Mouse (Mus musculus) CD4-positive naive resting alpha-beta T cell, adult 57 days (primary cell): ENCODE data around the gene Pfpl. TPM values are rescaled to one million over a fixed set of nuclear protein-coding genes. Genes with fewer than 3 reads are reported as not detected.

Source experiments
- total RNA-seq: library from RNA; stranded (reverse); gene quantifications from one replicate; pipeline ENCODE4 v1.2.4, GENCODE M21; 2023

The Pfpl gene
- not detected for total RNA-seq

DNA sequence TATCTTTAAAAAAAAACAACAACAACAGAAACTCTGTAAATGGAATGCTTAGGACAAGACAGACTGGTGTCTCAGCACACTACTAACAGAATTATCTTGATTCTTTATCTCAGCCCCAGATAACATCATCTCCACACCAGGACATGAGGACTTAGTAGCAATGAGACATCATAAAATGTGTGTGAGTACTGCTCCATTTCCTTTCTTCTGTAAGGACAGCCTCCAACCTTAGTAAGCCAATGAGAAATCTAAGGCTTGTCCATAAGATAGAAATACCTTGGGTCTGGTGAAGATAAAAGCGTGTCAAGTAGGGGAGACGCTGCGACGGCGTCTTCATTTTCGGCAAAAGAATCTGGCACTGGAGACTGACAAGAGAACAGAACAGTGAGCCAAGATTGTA is at the start of gene Pfpl:
TSS of gene Pfpl (plus strand) at position 301 of the 400 bp plus-strand sequence.

DNA sequence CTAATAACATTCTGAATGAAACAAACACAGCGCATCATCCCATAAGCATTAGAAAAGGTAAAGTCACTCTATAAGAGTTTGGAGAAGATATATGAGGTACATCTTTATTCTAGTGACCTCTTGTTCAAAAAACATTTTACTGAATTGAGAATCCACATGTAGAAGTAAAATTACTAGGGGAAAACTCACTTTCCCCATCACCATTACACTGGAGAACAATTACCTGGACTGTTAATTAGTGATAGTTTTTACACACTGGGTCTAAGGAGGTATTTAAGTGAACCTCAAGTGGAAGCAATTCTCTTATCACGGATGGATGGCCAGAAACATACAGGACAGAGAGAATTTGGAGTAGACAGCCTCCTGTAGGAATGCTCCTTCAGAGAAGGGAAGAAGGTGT is 40.7 kb upstream of the Pfpl start, which contains the start of gene Olfr1440:
TSS of gene Olfr1440 (plus strand) at position 301 of the 400 bp plus-strand sequence.

DNA sequence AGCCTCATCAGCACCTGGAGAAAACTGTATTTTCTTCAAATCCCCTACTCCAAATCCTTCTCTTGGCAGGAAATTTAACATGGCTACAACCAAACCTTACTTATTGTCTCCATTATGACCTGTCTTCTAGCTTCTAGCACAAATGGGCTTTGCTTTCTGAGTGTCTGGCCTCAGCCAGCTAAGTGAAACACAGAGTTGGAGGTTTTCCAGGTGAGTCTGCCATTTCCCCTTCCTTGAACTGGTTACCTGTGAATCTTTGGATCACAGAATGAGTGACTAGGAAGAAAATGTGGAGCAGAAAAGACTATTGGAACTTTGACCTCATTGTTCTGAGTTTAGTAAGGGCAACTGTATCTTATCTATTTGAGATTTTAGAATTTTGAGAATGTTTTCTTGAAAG is 10.3 kb upstream of the Pfpl start, which contains the start of gene Olfr1441:
TSS of gene Olfr1441 (plus strand) at position 73 of the 400 bp plus-strand sequence.

DNA sequence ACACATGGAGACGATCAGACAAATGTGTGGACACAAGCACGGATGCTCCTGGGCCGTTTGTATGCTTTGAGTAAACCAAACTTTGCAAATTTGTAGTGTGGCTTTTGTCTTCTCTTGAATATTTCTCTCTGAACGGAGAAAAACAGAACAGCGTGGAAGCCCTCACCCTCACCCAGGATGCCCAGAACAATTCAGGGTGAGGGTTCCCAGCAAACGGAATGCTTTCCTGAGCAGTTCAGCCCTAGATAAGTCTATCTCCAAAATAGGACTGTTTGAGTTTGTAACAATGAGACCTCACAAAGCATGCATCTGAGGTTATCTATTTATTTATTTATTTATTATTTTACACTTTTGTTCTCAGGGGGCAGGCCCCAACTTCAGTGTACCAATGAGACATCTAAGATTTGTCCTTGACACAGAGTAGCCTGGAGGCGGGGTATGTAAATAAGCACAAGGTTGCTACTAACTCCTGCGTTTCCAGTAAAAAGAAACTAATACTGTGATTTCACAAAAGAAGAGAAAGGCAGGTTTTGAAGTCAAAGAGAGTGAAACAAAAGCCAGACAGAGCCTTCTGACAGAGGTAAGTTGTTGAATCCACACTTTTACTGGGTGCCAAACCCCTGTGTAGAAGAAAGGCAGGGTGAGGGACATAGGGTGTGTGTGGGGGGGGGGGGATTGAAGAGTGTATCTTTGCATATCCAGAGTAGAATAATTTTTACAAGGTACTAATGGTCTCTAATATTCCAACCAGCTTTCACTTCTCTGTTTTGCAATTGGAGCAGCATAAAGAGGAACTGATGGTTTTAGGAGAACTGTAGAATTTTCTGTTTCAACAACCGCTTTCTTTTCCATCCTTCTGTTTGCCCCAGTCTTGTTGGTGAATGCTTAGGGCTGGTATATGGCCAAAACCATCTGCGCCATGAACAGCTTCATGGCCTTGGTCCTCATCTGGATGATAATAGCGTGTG is 32.9 kb downstream of the Pfpl start, which contains the start of gene Mpeg1:
TSS of gene Mpeg1 (plus strand) at position 498 of the 968 bp plus-strand sequence.

Other genes with a start within 250 kb of the Pfpl start
- gene Olfr1431, start 227.3 kb upstream of the Pfpl start, total RNA-seq, result not detected
- gene Olfr1432, start 195.3 kb upstream of the Pfpl start, total RNA-seq, result not detected
- gene Olfr262, start 186.2 kb upstream of the Pfpl start, total RNA-seq, result not detected
- gene Olfr235, start 166.9 kb upstream of the Pfpl start, total RNA-seq, result not detected
- not detected for gene Olfr1434, start 148.1 kb upstream of the Pfpl start, total RNA-seq
- not detected for gene Olfr1436, start 128.8 kb upstream of the Pfpl start, total RNA-seq
- not detected for gene Olfr1437, start 102.8 kb upstream of the Pfpl start, total RNA-seq
- gene Olfr1438-ps1, start 92.0 kb upstream of the Pfpl start, total RNA-seq, result not detected
- not detected for gene Olfr1440, start 40.6 kb upstream of the Pfpl start, total RNA-seq
- gene Olfr1441, start 10.5 kb upstream of the Pfpl start, total RNA-seq, result not detected
- 13.4 TPM for gene Mpeg1, start 32.9 kb downstream of the Pfpl start, total RNA-seq
- 3.3 TPM for gene Dtx4, start 73.5 kb downstream of the Pfpl start, total RNA-seq
- gene Fam111a, start 117.8 kb downstream of the Pfpl start, total RNA-seq, result 15.0 TPM
- gene Gm4952, start 172.1 kb downstream of the Pfpl start, total RNA-seq, result not detected
- gene Glyat, start 205.4 kb downstream of the Pfpl start, total RNA-seq, result not detected
- gene Olfr1442, start 242.5 kb downstream of the Pfpl start, total RNA-seq, result not detected